Mouse (Mus musculus) erythroblast, adult 5-6 weeks (primary cell): ENCODE measurements around the gene Rps26. TPM values are rescaled to one million over a fixed set of nuclear protein-coding genes. Genes with fewer than 3 reads are reported as not detected.

Experiments
- ATAC-seq: replicated peaks from 2 replicates; pipeline ENCODE4 v1.8.0; 2016; ENCODE audit warnings: moderate number of reproducible peaks, mild to moderate bottlenecking, moderate TSS enrichment, inconsistent platforms; ENCODE audit not compliant: poor library complexity, low FRiP score, severe bottlenecking
- total RNA-seq, 2 experiments: library from RNA; stranded (forward) in 1 of 2; stranded (reverse) in 1 of 2; fragments of 150-400 nt in 1 of 2; fragments of 200-764, 138-1000 nt in 1 of 2; gene quantifications; 2 replicates each; pipeline versions ENCODE4 v1.2.3 to v1.2.4; 2015 to 2017; ENCODE audit warnings: low replicate concordance in 2 of 2

The Rps26 gene
- total RNA-seq, 2 experiments from 2014 or later = 114 to 345 TPM

GRCm38 (mm10) chr10:128579731-128580130 lies 46.8 kb downstream of the Rps26 start:
- ATAC-seq = no peak

DNA sequence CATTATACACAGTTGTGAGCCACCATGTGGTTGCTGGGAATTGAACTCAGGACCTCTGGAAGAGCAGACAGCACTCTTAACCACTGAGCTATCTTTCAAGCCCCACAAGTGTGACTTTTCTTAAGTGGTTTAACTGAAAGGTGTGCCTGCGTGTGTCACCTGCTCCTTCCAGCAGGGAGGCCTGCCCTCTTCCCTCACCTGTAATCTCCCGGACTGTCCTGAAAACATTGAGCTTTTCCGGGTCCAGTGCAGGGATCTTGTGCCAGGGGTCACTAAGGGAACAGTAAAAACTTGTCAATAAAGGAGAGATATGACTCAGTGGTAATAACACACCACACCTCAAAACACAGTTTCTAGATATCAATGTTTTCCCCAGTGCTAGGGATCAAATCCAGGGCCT lies 47.2 kb downstream of the Rps26 start:
- ATAC-seq = no peak

- no peak for ATAC-seq
Measured at GRCm38 (mm10) chr10:128578330-128578729, 48.2 kb downstream of the Rps26 start.

- peak; percentile 70 for ATAC-seq
Measured at GRCm38 (mm10) chr10:128575063-128575462, 51.5 kb downstream of the Rps26 start.

Other genes starting within 250 kb of the Rps26 start
- gene Ankrd52, start 249.6 kb downstream of the Rps26 start, total RNA-seq (2015; ENCODE audit: low replicate concordance) = 7.7 and 30.0 TPM in 2 replicates
- gene Ankrd52, start 249.6 kb downstream of the Rps26 start, total RNA-seq (2017; ENCODE audit: low replicate concordance) = 2.9 and 3.5 TPM in 2 replicates
- not detected in 2 replicates for gene Slc39a5, start 225.5 kb downstream of the Rps26 start, total RNA-seq (2015; ENCODE audit: low replicate concordance)
- gene Slc39a5, start 225.5 kb downstream of the Rps26 start, total RNA-seq (2017; ENCODE audit: low replicate concordance) = not detected in 2 replicates
- gene Nabp2, start 215.3 kb downstream of the Rps26 start, total RNA-seq (2015; ENCODE audit: low replicate concordance) = 11.1 and 20.1 TPM in 2 replicates
- gene Nabp2, start 215.3 kb downstream of the Rps26 start, total RNA-seq (2017; ENCODE audit: low replicate concordance) = 7.4 and 15.2 TPM in 2 replicates
- 2.9 and 4.6 TPM in 2 replicates for gene Rnf41, start 215.1 kb downstream of the Rps26 start, total RNA-seq (2015; ENCODE audit: low replicate concordance)
- gene Rnf41, start 215.1 kb downstream of the Rps26 start, total RNA-seq (2017; ENCODE audit: low replicate concordance) = 2.9 and 3.3 TPM in 2 replicates
- 22.1 and 31.6 TPM in 2 replicates for gene Smarcc2, start 167.5 kb downstream of the Rps26 start, total RNA-seq (2015; ENCODE audit: low replicate concordance)
- 29.0 and 34.7 TPM in 2 replicates for gene Smarcc2, start 167.5 kb downstream of the Rps26 start, total RNA-seq (2017; ENCODE audit: low replicate concordance)
- 410 and 475 TPM in 2 replicates for gene Myl6, start 132.6 kb downstream of the Rps26 start, total RNA-seq (2015; ENCODE audit: low replicate concordance)
- 558 TPM in 2 replicates for gene Myl6, start 132.6 kb downstream of the Rps26 start, total RNA-seq (2017; ENCODE audit: low replicate concordance)
- gene Myl6b, start 128.1 kb downstream of the Rps26 start, total RNA-seq (2015; ENCODE audit: low replicate concordance) = 5.4 TPM in 1 of 2 replicates, not detected in the other
- 0.85 TPM in 1 of 2 replicates, not detected in the other for gene Myl6b, start 128.1 kb downstream of the Rps26 start, total RNA-seq (2017; ENCODE audit: low replicate concordance)
- 15.2 and 16.9 TPM in 2 replicates for gene Esyt1, start 100.9 kb downstream of the Rps26 start, total RNA-seq (2015; ENCODE audit: low replicate concordance)
- gene Esyt1, start 100.9 kb downstream of the Rps26 start, total RNA-seq (2017; ENCODE audit: low replicate concordance) = 24.8 and 27.9 TPM in 2 replicates
- 0.19 and 0.63 TPM in 2 replicates for gene Zc3h10, start 79.0 kb downstream of the Rps26 start, total RNA-seq (2015; ENCODE audit: low replicate concordance)
- 2.8 and 3.2 TPM in 2 replicates for gene Zc3h10, start 79.0 kb downstream of the Rps26 start, total RNA-seq (2017; ENCODE audit: low replicate concordance)
- gene Rpl41, start 77.4 kb downstream of the Rps26 start, total RNA-seq (2015; ENCODE audit: low replicate concordance) = 936 and 1,095 TPM in 2 replicates
- 729 and 801 TPM in 2 replicates for gene Rpl41, start 77.4 kb downstream of the Rps26 start, total RNA-seq (2017; ENCODE audit: low replicate concordance)
- 71.3 and 75.2 TPM in 2 replicates for gene Pa2g4, start 60.8 kb downstream of the Rps26 start, total RNA-seq (2015; ENCODE audit: low replicate concordance)
- 42.9 and 67.5 TPM in 2 replicates for gene Pa2g4, start 60.8 kb downstream of the Rps26 start, total RNA-seq (2017; ENCODE audit: low replicate concordance)
- gene Erbb3, start 37.1 kb downstream of the Rps26 start, total RNA-seq (2015; ENCODE audit: low replicate concordance) = 0.63 TPM in 1 of 2 replicates, not detected in the other
- gene Erbb3, start 37.1 kb downstream of the Rps26 start, total RNA-seq (2017; ENCODE audit: low replicate concordance) = 0.09 TPM in 1 of 2 replicates, not detected in the other
- gene Ikzf4, start 19.2 kb upstream of the Rps26 start, total RNA-seq (2015; ENCODE audit: low replicate concordance) = not detected in 2 replicates
- gene Ikzf4, start 19.2 kb upstream of the Rps26 start, total RNA-seq (2017; ENCODE audit: low replicate concordance) = 0.09 TPM in 1 of 2 replicates, not detected in the other
- 3.1 and 7.5 TPM in 2 replicates for gene Suox, start 47.3 kb upstream of the Rps26 start, total RNA-seq (2015; ENCODE audit: low replicate concordance)
- gene Suox, start 47.3 kb upstream of the Rps26 start, total RNA-seq (2017; ENCODE audit: low replicate concordance) = 8.4 and 11.3 TPM in 2 replicates
- gene Rab5b, start 69.5 kb upstream of the Rps26 start, total RNA-seq (2015; ENCODE audit: low replicate concordance) = 26.9 and 42.2 TPM in 2 replicates
- gene Rab5b, start 69.5 kb upstream of the Rps26 start, total RNA-seq (2017; ENCODE audit: low replicate concordance) = 64.8 and 71.7 TPM in 2 replicates
- not detected in 2 replicates for gene Pmel, start 77.4 kb upstream of the Rps26 start, total RNA-seq (2015; ENCODE audit: low replicate concordance)
- gene Pmel, start 77.4 kb upstream of the Rps26 start, total RNA-seq (2017; ENCODE audit: low replicate concordance) = not detected in 2 replicates
- gene Cdk2, start 78.3 kb upstream of the Rps26 start, total RNA-seq (2015; ENCODE audit: low replicate concordance) = 29.8 and 37.2 TPM in 2 replicates
- 21.0 and 34.3 TPM in 2 replicates for gene Cdk2, start 78.3 kb upstream of the Rps26 start, total RNA-seq (2017; ENCODE audit: low replicate concordance)
- 8.2 and 13.4 TPM in 2 replicates for gene Dgka, start 118.1 kb upstream of the Rps26 start, total RNA-seq (2015; ENCODE audit: low replicate concordance)
- 2.9 and 4.7 TPM in 2 replicates for gene Dgka, start 118.1 kb upstream of the Rps26 start, total RNA-seq (2017; ENCODE audit: low replicate concordance)
- 2.5 and 17.5 TPM in 2 replicates for gene Pym1, start 121.1 kb upstream of the Rps26 start, total RNA-seq (2015; ENCODE audit: low replicate concordance)
- gene Pym1, start 121.1 kb upstream of the Rps26 start, total RNA-seq (2017; ENCODE audit: low replicate concordance) = 9.1 and 12.4 TPM in 2 replicates
- 0.38 TPM in 1 of 2 replicates, not detected in the other for gene Mmp19, start 164.2 kb upstream of the Rps26 start, total RNA-seq (2015; ENCODE audit: low replicate concordance)
- gene Mmp19, start 164.2 kb upstream of the Rps26 start, total RNA-seq (2017; ENCODE audit: low replicate concordance) = 0.85 and 1.5 TPM in 2 replicates
- 16.5 and 17.6 TPM in 2 replicates for gene Dnajc14, start 177.3 kb upstream of the Rps26 start, total RNA-seq (2015; ENCODE audit: low replicate concordance)
- 9.5 and 9.6 TPM in 2 replicates for gene Dnajc14, start 177.3 kb upstream of the Rps26 start, total RNA-seq (2017; ENCODE audit: low replicate concordance)
- gene Tmem198b, start 177.6 kb upstream of the Rps26 start, total RNA-seq (2015; ENCODE audit: low replicate concordance) = 0.19 and 1.7 TPM in 2 replicates
- 0.42 and 3.7 TPM in 2 replicates for gene Tmem198b, start 177.6 kb upstream of the Rps26 start, total RNA-seq (2017; ENCODE audit: low replicate concordance)
- 74.4 and 106 TPM in 2 replicates for gene Sarnp, start 190.6 kb upstream of the Rps26 start, total RNA-seq (2015; ENCODE audit: low replicate concordance)
- 93.5 and 113 TPM in 2 replicates for gene Sarnp, start 190.6 kb upstream of the Rps26 start, total RNA-seq (2017; ENCODE audit: low replicate concordance)
- gene Ormdl2, start 194.9 kb upstream of the Rps26 start, total RNA-seq (2015; ENCODE audit: low replicate concordance) = 5.4 and 18.8 TPM in 2 replicates
- 13.0 and 28.2 TPM in 2 replicates for gene Ormdl2, start 194.9 kb upstream of the Rps26 start, total RNA-seq (2017; ENCODE audit: low replicate concordance)